Mouse (Mus musculus): ENCODE results near the gene D17Wsu92e. TPM values are rescaled to one million over a fixed set of nuclear protein-coding genes. Genes with fewer than 3 reads are reported as not detected.

The D17Wsu92e gene
- polyA plus RNA-seq, 1 experiment from 2014 or later, result 11.1 TPM

DNA sequence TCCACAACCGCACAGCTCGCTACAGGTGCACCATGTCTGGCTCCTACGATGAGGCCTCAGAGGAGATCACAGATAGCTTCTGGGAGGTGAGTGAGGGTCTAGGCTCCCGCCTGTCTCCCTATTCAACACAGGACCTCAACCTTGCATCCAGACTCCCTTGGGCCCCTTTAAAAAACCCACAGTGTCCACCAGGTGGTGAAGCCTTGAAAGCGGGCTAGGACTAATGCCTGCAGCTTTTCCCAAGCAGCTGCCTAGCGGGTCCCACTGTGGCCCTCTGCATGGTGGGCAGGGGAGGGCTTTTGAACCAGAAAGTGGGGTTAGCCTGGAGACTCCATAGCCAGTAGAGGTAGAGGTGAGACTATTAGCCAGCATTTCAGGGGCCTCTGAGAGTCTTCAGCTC is 118.6 kb downstream of the D17Wsu92e start:
- Histone ChIP-seq H3K4me3 (replicated peaks; ENCODE audit: low read length) (no peak overlapping the region), H3K27me3 (ENCODE audit: control insufficient read depth, insufficient read depth, low read length) (no peaks in the 10 kb centered on the region), H3K36me3 (replicated peaks; ENCODE audit: control insufficient read depth, insufficient read depth) (0 out of 2 replicates have a peak, but pooled peaks cover 8% of the 10 kb centered on the region), H3K4me1 (replicated peaks; ENCODE audit: control insufficient read depth, insufficient read depth, low read length) (no peaks in the 10 kb centered on the region), H3K27ac (0 out of 2 replicates have a peak overlapping the region, but pooled peaks have one; percentile 15), H3K9me3 (ENCODE audit: control insufficient read depth, low read length) (no peaks in the 10 kb centered on the region), H3K9ac (no peak overlapping the region), H3K4me2 (replicated peaks) (no peak overlapping the region)
- WGBS, result 66% methylated on average over 6 of the region's 6 CpGs
- ATAC-seq (ENCODE audit: low FRiP score), result no peak
- no peak for DNase-seq (ENCODE audit: low spot score)

Other genes with a start within 250 kb of the D17Wsu92e start
- 107 and 115 TPM in 2 replicates for gene Nudt3, start 197.2 kb downstream of the D17Wsu92e start, polyA plus RNA-seq (2014; fragmentation: Nextera tagmentation; extraction: Ambion mirVana)
- gene RPS10-NUDT3, start 185.4 kb downstream of the D17Wsu92e start, polyA plus RNA-seq (2014; fragmentation: Nextera tagmentation; extraction: Ambion mirVana), result not detected in 2 replicates
- 489 and 624 TPM in 2 replicates for gene Rps10, start 184.0 kb downstream of the D17Wsu92e start, polyA plus RNA-seq (2014; fragmentation: Nextera tagmentation; extraction: Ambion mirVana)
- 44.5 and 51.7 TPM in 2 replicates for gene Pacsin1, start 165.1 kb downstream of the D17Wsu92e start, polyA plus RNA-seq (2014; fragmentation: Nextera tagmentation; extraction: Ambion mirVana)
- gene Spdef, start 91.7 kb downstream of the D17Wsu92e start, polyA plus RNA-seq (2014; fragmentation: Nextera tagmentation; extraction: Ambion mirVana), result 0.26 and 0.94 TPM in 2 replicates
- gene Snrpc, start 17.5 kb upstream of the D17Wsu92e start, polyA plus RNA-seq (2014; fragmentation: Nextera tagmentation; extraction: Ambion mirVana), result 202 and 223 TPM in 2 replicates
- gene Uhrf1bp1, start 35.8 kb upstream of the D17Wsu92e start, polyA plus RNA-seq (2014; fragmentation: Nextera tagmentation; extraction: Ambion mirVana), result 8.2 and 8.9 TPM in 2 replicates
- 62.3 and 69.0 TPM in 2 replicates for gene Anks1, start 88.7 kb upstream of the D17Wsu92e start, polyA plus RNA-seq (2014; fragmentation: Nextera tagmentation; extraction: Ambion mirVana)
- gene Taf11, start 89.2 kb upstream of the D17Wsu92e start, polyA plus RNA-seq (2014; fragmentation: Nextera tagmentation; extraction: Ambion mirVana), result 47.4 and 51.8 TPM in 2 replicates

All from hindbrain, embryonic 14.5 days (tissue).